Mouse (Mus musculus): ENCODE measurements around the gene Gfra1. TPM values are rescaled to one million over a fixed set of nuclear protein-coding genes. Genes with fewer than 3 reads are reported as not detected.

The Gfra1 gene
- polyA plus RNA-seq, 1 experiment = 25.1 TPM

DNA sequence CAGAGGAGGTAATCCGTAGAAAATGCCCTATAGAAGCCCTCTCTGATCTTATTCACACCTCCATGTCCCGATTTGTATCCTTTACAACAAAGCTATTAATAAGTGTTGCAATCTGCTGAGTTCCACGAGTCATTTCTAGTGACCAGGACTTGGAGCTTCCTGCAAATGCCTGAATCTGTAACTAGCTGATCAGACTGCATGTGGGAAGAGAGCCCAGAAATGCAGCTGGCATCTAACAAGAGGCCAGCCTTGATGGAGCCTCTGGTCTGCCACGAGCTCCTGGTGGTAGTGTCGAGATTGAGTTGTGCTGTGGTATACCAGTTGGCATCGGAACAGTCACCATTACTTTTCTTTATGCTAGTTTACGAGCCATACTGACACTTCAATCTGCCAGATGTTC is 200.3 kb downstream of the Gfra1 start:
- no peak for TF ChIP-seq CTCF (IDR thresholded peaks at IDR 0.05; ENCODE audit: extremely low read depth, insufficient read depth, low read length)
- no peak for TF ChIP-seq POLR2A (IDR thresholded peaks at IDR 0.05; ENCODE audit: extremely low read depth, insufficient read depth, low read length)

DNA sequence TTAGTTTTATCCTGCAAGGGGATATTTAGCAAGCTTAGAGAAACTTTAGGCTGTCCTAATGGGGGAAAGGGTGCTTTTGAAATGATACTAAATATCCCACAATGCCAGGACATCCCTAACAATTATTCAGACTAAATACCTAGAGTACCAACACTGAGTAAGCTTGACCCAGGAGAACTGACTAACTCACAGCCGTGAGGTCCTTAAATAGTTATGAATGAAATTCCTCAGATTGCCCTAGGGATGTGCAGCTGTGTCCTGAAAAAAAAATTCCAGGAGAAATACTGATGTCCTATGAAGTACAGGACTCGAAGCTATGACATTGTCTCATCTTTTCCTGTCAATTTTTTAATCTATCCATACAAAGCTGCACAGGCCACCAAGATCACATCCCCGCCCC is 201.5 kb downstream of the Gfra1 start:
- no peak for TF ChIP-seq POLR2A (IDR thresholded peaks at IDR 0.05; ENCODE audit: extremely low read depth, insufficient read depth, low read length)
- TF ChIP-seq CTCF (IDR thresholded peaks at IDR 0.05; ENCODE audit: extremely low read depth, insufficient read depth, low read length) = no peak
- Histone ChIP-seq H3K4me3 (ENCODE audit: insufficient read depth, low read length) (no peak overlapping the region), H3K27ac (ENCODE audit: insufficient read depth, low read length) (no peak overlapping the region), H3K4me1 (ENCODE audit: control insufficient read depth, insufficient read depth, low read length) (no peaks in the 10 kb centered on the region)

More for the DNA sequence above, 200.3 kb downstream of the Gfra1 start:
- Histone ChIP-seq H3K4me3 (ENCODE audit: insufficient read depth, low read length) (no peak overlapping the region), H3K27ac (ENCODE audit: insufficient read depth, low read length) (no peak overlapping the region), H3K4me1 (ENCODE audit: control insufficient read depth, insufficient read depth, low read length) (no peaks in the 10 kb centered on the region)

DNA sequence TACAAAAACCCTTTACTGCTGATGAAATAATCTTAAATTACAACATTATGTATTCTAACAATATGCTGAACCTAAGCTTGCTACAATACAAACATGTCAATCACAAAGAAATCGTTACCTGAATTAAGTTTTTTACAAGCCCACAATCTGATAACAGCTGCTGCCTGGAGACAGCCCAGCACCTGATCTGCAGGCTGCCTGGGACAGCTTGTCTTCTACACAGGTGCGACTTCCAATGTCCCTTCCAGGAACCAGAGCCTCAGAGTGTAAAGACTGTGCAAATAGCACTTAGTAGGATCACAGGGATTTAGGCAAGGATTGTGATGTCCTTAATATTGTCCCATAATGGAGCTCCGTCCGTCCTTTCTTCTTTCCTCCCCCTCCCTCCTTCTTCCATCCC is 204.0 kb downstream of the Gfra1 start:
- TF ChIP-seq CTCF (IDR thresholded peaks at IDR 0.05; ENCODE audit: extremely low read depth, insufficient read depth, low read length) (no peak), POLR2A (IDR thresholded peaks at IDR 0.05; ENCODE audit: extremely low read depth, insufficient read depth, low read length) (no peak)
- H3K27ac ChIP-seq (ENCODE audit: insufficient read depth, low read length) = no peak overlapping the region
- H3K4me1 ChIP-seq (ENCODE audit: control insufficient read depth, insufficient read depth, low read length) = no peaks in the 10 kb centered on the region
- no peak overlapping the region for H3K4me3 ChIP-seq (ENCODE audit: insufficient read depth, low read length)

DNA sequence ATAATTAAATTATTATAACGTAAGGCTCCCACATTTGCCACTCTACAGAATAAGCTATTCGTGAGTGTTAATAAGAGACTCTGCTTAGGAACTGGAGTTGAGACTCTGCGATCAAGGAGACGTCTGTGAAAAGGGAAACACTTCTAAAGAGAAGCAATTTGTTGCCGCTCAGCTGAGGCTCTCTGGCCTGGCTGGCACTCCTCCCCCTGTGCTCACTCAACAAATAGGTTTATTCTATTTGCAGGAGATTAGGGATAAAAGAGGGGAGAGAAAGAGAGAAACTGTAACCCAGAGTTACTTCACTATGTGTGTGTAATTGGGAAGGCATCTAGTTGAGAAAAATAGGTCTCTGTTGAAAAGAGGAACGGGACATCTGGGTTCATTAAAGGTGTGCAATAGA is 204.6 kb downstream of the Gfra1 start:
- H3K4me3 ChIP-seq (ENCODE audit: insufficient read depth, low read length) = no peak overlapping the region
- H3K4me1 ChIP-seq (ENCODE audit: control insufficient read depth, insufficient read depth, low read length) = no peaks in the 10 kb centered on the region
- H3K27ac ChIP-seq (ENCODE audit: insufficient read depth, low read length) = no peak overlapping the region
- no peak for TF ChIP-seq POLR2A (IDR thresholded peaks at IDR 0.05; ENCODE audit: extremely low read depth, insufficient read depth, low read length)
- TF ChIP-seq CTCF (IDR thresholded peaks at IDR 0.05; ENCODE audit: extremely low read depth, insufficient read depth, low read length) = no peak

DNA sequence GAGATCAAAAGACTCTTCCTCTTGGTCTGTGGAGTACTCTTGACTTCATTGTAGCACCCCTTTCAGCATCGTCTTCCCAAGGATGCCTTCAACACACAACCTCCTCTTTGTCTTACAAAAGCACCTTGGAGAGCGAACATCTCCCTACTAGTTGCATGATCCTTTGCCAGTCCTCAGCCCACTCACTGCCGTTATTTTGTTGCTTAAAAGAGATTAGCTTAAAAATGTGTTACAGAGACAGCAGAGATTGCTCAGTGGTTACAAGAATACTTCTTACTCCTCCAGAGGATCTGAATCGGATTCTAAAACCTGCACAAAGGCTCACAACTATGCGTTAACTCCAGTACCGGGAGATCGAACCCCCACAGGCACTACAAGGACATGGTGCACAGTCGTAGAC is 205.5 kb downstream of the Gfra1 start:
- H3K4me1 ChIP-seq (ENCODE audit: control insufficient read depth, insufficient read depth, low read length) = no peaks in the 10 kb centered on the region
- no peak overlapping the region for H3K27ac ChIP-seq (ENCODE audit: insufficient read depth, low read length)
- no peak for TF ChIP-seq POLR2A (IDR thresholded peaks at IDR 0.05; ENCODE audit: extremely low read depth, insufficient read depth, low read length)
- no peak for TF ChIP-seq CTCF (IDR thresholded peaks at IDR 0.05; ENCODE audit: extremely low read depth, insufficient read depth, low read length)

DNA sequence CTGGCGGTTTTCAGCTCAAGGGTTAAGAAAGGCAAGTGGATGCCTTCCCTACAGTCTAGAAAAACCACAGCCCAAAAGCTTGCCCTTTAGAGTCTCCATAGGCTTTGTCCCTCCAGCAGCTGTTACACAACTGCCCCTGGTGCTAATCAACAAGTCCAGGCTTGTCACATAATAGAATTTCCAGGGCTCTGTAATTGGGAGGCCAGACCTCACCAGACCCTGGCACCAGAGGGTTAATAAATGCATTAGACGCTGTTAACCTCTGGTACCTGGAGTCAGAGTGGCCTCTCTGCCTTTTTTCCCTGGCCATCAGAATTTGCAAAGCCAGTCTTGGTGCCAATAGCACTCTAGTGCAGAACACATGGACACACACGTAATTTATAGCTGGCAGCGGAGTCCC is 211.6 kb downstream of the Gfra1 start:
- H3K4me1 ChIP-seq (ENCODE audit: control insufficient read depth, insufficient read depth, low read length) = no peaks in the 10 kb centered on the region
- H3K27ac ChIP-seq (ENCODE audit: insufficient read depth, low read length) = no peak overlapping the region
- H3K4me3 ChIP-seq (ENCODE audit: insufficient read depth, low read length) = no peak overlapping the region
- no peak for TF ChIP-seq CTCF (IDR thresholded peaks at IDR 0.05; ENCODE audit: extremely low read depth, insufficient read depth, low read length)

More for the DNA sequence above, 205.5 kb downstream of the Gfra1 start:
- H3K4me3 ChIP-seq (ENCODE audit: insufficient read depth, low read length) = no peak overlapping the region

DNA sequence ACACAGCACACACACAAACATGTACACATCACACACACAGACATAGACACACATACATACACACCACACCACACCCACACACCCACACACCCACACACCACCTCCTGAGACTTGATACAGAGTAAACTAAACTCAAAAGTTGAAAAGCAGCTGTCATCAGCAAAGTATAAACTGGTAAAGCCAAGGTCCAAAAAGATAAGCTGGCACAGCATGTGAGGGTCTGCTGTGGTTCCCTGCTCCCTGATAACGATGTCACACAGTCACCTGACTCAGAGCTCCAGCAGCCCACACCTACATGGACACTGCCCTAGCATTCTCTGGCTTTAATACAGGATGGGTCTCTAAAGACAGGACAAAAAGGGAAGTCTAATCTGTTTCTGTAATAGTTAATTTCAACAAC is 212.1 kb downstream of the Gfra1 start:
- no peak for TF ChIP-seq CTCF (IDR thresholded peaks at IDR 0.05; ENCODE audit: extremely low read depth, insufficient read depth, low read length)
- no peak overlapping the region for H3K27ac ChIP-seq (ENCODE audit: insufficient read depth, low read length)
- H3K4me3 ChIP-seq (ENCODE audit: insufficient read depth, low read length) = no peak overlapping the region
- H3K4me1 ChIP-seq (ENCODE audit: control insufficient read depth, insufficient read depth, low read length) = no peaks in the 10 kb centered on the region

DNA sequence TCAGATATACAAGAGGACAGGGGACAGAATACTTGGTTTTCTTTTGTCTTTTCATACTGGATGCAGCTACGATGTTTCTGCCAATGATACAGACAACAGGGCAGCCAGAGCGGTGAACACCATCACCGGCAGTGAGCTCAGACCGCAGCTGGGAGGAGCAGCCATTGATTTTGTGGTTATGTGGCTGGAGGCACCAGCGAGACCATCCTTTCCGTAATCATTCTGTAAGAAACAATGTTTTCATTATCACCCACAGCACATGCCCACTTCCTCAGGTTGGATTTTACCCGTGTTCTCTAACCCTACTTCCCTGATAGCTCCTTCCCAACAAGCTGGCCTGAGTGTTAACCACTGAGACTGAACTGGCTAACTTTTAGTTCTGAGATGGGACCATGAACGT is 217.4 kb downstream of the Gfra1 start:
- H3K27ac ChIP-seq (ENCODE audit: insufficient read depth, low read length) = no peak overlapping the region
- no peaks in the 10 kb centered on the region for H3K4me1 ChIP-seq (ENCODE audit: control insufficient read depth, insufficient read depth, low read length)
- TF ChIP-seq CTCF (IDR thresholded peaks at IDR 0.05; ENCODE audit: extremely low read depth, insufficient read depth, low read length) (no peak), POLR2A (IDR thresholded peaks at IDR 0.05; ENCODE audit: extremely low read depth, insufficient read depth, low read length) (no peak)
- no peak overlapping the region for H3K4me3 ChIP-seq (ENCODE audit: insufficient read depth, low read length)

DNA sequence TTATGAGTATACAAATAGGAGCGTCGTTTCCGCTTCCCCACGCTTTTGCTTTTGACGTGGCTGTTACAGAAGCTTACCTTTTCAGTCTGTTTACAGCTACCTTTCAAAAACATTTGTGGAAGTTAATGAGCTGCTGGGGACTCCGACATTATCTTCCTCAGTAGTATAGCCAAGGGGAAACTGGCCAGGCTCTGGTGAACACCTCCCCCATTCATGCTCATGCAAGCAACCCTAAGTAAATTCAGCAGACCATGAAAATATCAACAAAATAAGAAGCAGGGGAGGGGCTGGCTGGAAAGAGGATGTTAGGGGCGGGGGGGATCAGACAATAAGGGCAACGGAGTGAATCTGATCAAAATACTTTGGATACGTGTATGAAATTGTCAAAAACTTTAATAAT is 228.0 kb downstream of the Gfra1 start:
- TF ChIP-seq POLR2A (IDR thresholded peaks at IDR 0.05; ENCODE audit: extremely low read depth, insufficient read depth, low read length) = no peak
- TF ChIP-seq CTCF (IDR thresholded peaks at IDR 0.05; ENCODE audit: extremely low read depth, insufficient read depth, low read length) = no peak
- no peak overlapping the region for H3K27ac ChIP-seq (ENCODE audit: insufficient read depth, low read length)
- H3K4me1 ChIP-seq (ENCODE audit: control insufficient read depth, insufficient read depth, low read length) = 0 out of 2 replicates have a peak, but pooled peaks cover 1% of the 10 kb centered on the region
- no peak overlapping the region for H3K4me3 ChIP-seq (ENCODE audit: insufficient read depth, low read length)

DNA sequence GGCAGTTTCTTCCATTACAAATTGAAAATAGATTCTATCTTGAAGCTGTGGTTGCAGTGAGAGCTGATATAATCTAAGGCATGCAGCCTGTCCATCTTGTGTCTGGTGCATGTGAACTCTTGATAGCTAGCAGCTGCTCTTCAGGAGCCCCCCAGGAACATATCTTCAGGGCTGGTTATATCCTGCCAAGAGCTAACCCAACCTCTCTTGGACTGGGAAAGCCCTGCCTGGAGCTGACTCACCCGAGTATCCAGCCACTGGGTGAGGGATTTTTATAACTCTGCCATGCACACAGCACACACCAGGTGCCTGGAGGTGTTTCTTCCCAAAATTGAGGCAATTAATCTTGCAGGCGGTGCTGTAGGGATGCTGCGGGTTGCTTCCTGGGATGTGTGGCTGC is 228.8 kb downstream of the Gfra1 start:
- H3K4me1 ChIP-seq (ENCODE audit: control insufficient read depth, insufficient read depth, low read length) = 0 out of 2 replicates have a peak, but pooled peaks cover 1% of the 10 kb centered on the region
- no peak overlapping the region for H3K4me3 ChIP-seq (ENCODE audit: insufficient read depth, low read length)
- TF ChIP-seq CTCF (IDR thresholded peaks at IDR 0.05; ENCODE audit: extremely low read depth, insufficient read depth, low read length) = no peak
- TF ChIP-seq POLR2A (IDR thresholded peaks at IDR 0.05; ENCODE audit: extremely low read depth, insufficient read depth, low read length) = no peak

More for the DNA sequence above, 228.8 kb downstream of the Gfra1 start:
- H3K27ac ChIP-seq (ENCODE audit: insufficient read depth, low read length) = no peak overlapping the region

Measured in cortical plate, adult 2 months (tissue).